Mouse (Mus musculus): ENCODE data around the gene E130114P18Rik. TPM values are rescaled to one million over a fixed set of nuclear protein-coding genes. Genes with fewer than 3 reads are reported as not detected.

The E130114P18Rik gene
- polyA plus RNA-seq, 1 experiment from 2014 or later, result 0.35 TPM

DNA sequence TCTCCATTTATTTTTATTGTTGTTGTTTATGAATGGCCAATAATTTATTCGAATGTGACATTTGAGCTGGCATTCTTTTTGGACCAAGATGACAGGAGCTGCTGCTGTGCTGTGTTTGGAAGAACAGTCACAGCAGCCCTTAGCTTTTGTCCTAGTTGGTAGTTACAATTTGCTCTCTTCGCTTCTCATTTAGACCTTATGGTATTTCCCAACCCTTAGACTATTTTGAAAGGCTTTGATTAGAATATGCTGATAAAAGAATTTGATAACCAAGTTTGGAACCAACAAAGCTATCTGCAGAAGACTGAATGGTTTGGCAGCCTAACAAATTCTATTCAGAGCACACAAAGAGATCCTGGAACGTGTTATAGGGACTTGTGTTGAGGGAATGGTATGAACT lies 40.6 kb upstream of the E130114P18Rik start:
- WGBS, result 88% methylated on average over 3 of the region's 3 CpGs
- H3K4me2 ChIP-seq (replicated peaks; ENCODE audit: low read depth, low read length), result no peak overlapping the region
- H3K27me3 ChIP-seq (ENCODE audit: control insufficient read depth, insufficient read depth, low read length), result no peaks in the 10 kb centered on the region
- H3K36me3 ChIP-seq (ENCODE audit: control insufficient read depth, insufficient read depth, low read length), result no peaks in the 10 kb centered on the region
- no peak overlapping the region for H3K9ac ChIP-seq (ENCODE audit: low read depth, low read length)
- no peak overlapping the region for H3K4me3 ChIP-seq (ENCODE audit: low read length)
- no peaks in the 10 kb centered on the region for H3K9me3 ChIP-seq (ENCODE audit: control insufficient read depth, low read length)
- no peak for ATAC-seq (ENCODE audit: low FRiP score, low TSS enrichment)
- no peak overlapping the region for H3K27ac ChIP-seq (ENCODE audit: low read depth, low read length)
- H3K4me1 ChIP-seq (ENCODE audit: control insufficient read depth, insufficient read depth, low read length), result no peaks in the 10 kb centered on the region

DNA sequence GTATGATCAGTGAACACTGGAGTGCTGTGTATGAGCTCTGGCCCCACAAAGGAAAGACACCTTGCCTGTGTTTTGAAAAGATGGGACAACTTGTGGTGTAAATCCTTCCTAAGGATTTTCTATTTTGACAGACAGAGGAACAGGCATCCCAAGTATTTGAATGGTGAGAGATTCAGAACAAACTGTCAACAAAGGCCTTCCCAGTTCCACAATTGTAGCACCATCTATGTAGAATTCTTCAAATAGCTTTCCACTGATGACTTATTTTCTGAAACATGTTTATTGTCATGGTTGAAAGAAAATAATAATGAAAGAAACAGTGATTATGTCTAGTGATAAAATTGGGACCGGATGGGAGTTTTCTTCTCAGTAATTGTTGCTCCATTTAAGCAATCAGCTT lies 39.9 kb upstream of the E130114P18Rik start:
- H3K27ac ChIP-seq (ENCODE audit: low read depth, low read length), result no peak overlapping the region
- H3K4me2 ChIP-seq (replicated peaks; ENCODE audit: low read depth, low read length), result no peak overlapping the region
- no peaks in the 10 kb centered on the region for H3K4me1 ChIP-seq (ENCODE audit: control insufficient read depth, insufficient read depth, low read length)
- no peak overlapping the region for H3K9ac ChIP-seq (ENCODE audit: low read depth, low read length)
- no peaks in the 10 kb centered on the region for H3K9me3 ChIP-seq (ENCODE audit: control insufficient read depth, low read length)
- ATAC-seq (ENCODE audit: low FRiP score, low TSS enrichment), result no peak
- 79% methylated on average over 1 of the region's 1 CpGs for WGBS
- no peaks in the 10 kb centered on the region for H3K27me3 ChIP-seq (ENCODE audit: control insufficient read depth, insufficient read depth, low read length)
- H3K36me3 ChIP-seq (ENCODE audit: control insufficient read depth, insufficient read depth, low read length), result no peaks in the 10 kb centered on the region
- no peak overlapping the region for H3K4me3 ChIP-seq (ENCODE audit: low read length)

DNA sequence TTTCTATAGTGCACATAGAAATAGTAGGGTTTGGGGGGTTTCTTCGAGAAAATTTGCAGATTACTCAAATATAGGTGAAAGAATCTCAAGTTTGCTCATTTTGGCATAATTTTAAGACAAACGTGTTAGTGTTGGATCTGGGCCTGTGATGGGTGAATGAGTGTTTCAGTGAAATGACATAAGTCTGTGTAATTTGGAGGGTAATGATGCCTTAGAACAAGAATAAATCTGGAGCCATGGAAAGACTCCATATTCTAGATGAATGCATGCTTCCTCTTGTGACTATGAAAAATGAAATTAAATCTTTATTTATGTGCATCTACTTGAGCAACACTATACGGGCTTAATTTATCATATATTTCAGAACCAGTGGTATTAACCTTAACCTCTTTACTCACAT lies 38.9 kb upstream of the E130114P18Rik start:
- Histone ChIP-seq H3K4me3 (ENCODE audit: low read length) (no peak overlapping the region), H3K4me1 (ENCODE audit: control insufficient read depth, insufficient read depth, low read length) (no peaks in the 10 kb centered on the region), H3K36me3 (ENCODE audit: control insufficient read depth, insufficient read depth, low read length) (no peaks in the 10 kb centered on the region), H3K27ac (ENCODE audit: low read depth, low read length) (no peak overlapping the region), H3K9ac (ENCODE audit: low read depth, low read length) (no peak overlapping the region), H3K9me3 (ENCODE audit: control insufficient read depth, low read length) (no peaks in the 10 kb centered on the region), H3K4me2 (replicated peaks; ENCODE audit: low read depth, low read length) (no peak overlapping the region), H3K27me3 (ENCODE audit: control insufficient read depth, insufficient read depth, low read length) (no peaks in the 10 kb centered on the region)
- 88% methylated on average over 3 of the region's 3 CpGs for WGBS
- ATAC-seq (ENCODE audit: low FRiP score, low TSS enrichment), result no peak

DNA sequence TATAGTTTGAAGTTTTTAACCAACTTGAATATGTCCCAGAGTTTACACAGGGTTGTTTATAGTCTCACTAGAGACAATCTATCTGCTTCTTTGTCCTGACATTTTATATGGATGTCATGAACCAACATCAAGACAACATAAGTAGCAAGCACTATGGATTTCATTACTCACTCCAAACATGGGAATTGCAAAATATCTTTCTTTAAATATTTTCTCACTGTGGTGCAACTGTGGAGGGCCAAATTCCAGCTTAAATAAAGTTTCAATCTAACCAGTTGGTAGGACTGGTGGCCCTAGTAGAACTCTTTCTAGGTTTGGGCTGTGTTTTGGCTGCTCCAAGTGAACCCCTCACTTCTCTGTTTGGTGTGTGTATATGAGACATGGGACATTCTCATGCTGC lies 38.1 kb upstream of the E130114P18Rik start:
- H3K9ac ChIP-seq (ENCODE audit: low read depth, low read length), result no peak overlapping the region
- no peak overlapping the region for H3K27ac ChIP-seq (ENCODE audit: low read depth, low read length)
- H3K9me3 ChIP-seq (ENCODE audit: control insufficient read depth, low read length), result no peaks in the 10 kb centered on the region
- ATAC-seq (ENCODE audit: low FRiP score, low TSS enrichment), result no peak
- H3K4me3 ChIP-seq (ENCODE audit: low read length), result no peak overlapping the region
- no peaks in the 10 kb centered on the region for H3K27me3 ChIP-seq (ENCODE audit: control insufficient read depth, insufficient read depth, low read length)
- H3K4me2 ChIP-seq (replicated peaks; ENCODE audit: low read depth, low read length), result no peak overlapping the region
- no peaks in the 10 kb centered on the region for H3K36me3 ChIP-seq (ENCODE audit: control insufficient read depth, insufficient read depth, low read length)
- no peaks in the 10 kb centered on the region for H3K4me1 ChIP-seq (ENCODE audit: control insufficient read depth, insufficient read depth, low read length)

DNA sequence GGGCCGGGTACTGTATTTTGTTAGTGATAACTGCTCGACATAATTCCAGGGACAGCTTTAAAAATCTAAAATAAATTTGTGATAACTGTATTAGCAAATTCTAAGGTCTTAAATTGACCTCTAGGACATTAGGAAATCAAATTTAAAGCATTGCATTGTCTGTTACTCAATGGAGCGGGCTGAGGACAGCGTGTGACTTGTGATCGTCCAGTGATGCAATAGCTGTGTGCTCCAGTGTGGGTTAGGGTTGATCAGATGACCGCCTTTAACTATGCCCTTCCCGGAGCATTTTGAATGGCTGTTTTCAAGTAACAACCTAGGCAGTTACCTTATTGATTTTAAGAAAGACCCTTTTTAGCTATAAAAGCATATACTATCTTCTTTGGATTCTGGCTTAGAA lies 36.6 kb upstream of the E130114P18Rik start:
- Histone ChIP-seq H3K27me3 (ENCODE audit: control insufficient read depth, insufficient read depth, low read length) (no peaks in the 10 kb centered on the region), H3K4me3 (ENCODE audit: low read length) (no peak overlapping the region), H3K9me3 (ENCODE audit: control insufficient read depth, low read length) (no peaks in the 10 kb centered on the region), H3K9ac (ENCODE audit: low read depth, low read length) (no peak overlapping the region), H3K36me3 (ENCODE audit: control insufficient read depth, insufficient read depth, low read length) (no peaks in the 10 kb centered on the region), H3K4me2 (replicated peaks; ENCODE audit: low read depth, low read length) (no peak overlapping the region), H3K4me1 (ENCODE audit: control insufficient read depth, insufficient read depth, low read length) (peaks cover 8% of the 10 kb centered on the region; the same call in 1 of the 2 replicates), H3K27ac (ENCODE audit: low read depth, low read length) (no peak overlapping the region)
- no peak for ATAC-seq (ENCODE audit: low FRiP score, low TSS enrichment)
- WGBS, result 81% methylated on average over 7 of the region's 7 CpGs

DNA sequence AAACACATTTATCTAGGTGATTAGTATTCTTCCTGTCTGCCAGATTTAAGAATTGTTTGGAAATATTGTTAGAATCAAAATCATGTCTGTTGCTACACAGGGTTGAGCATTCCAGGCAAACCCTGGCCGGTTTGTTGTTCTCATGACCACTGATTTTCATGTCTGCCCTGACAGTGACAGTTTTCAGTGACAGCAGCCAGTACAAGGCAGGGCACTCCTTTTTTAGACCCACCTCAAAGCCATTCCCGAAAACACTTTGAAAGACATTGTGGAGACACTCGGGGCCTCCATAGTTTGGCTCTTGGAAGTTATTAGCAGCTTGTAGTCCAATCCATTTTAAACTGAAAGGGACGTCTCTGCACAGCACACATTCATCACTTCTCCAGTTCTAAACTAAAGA lies 36.1 kb upstream of the E130114P18Rik start:
- no peaks in the 10 kb centered on the region for H3K9me3 ChIP-seq (ENCODE audit: control insufficient read depth, low read length)
- no peak for ATAC-seq (ENCODE audit: low FRiP score, low TSS enrichment)
- H3K9ac ChIP-seq (ENCODE audit: low read depth, low read length), result no peak overlapping the region
- no peak overlapping the region for H3K4me3 ChIP-seq (ENCODE audit: low read length)
- H3K4me2 ChIP-seq (replicated peaks; ENCODE audit: low read depth, low read length), result no peak overlapping the region
- H3K27me3 ChIP-seq (ENCODE audit: control insufficient read depth, insufficient read depth, low read length), result no peaks in the 10 kb centered on the region
- H3K27ac ChIP-seq (ENCODE audit: low read depth, low read length), result no peak overlapping the region
- WGBS, result 86% methylated on average over 4 of the region's 4 CpGs
- no peaks in the 10 kb centered on the region for H3K36me3 ChIP-seq (ENCODE audit: control insufficient read depth, insufficient read depth, low read length)
- peaks cover 11% of the 10 kb centered on the region; the same call in 1 of the 2 replicates for H3K4me1 ChIP-seq (ENCODE audit: control insufficient read depth, insufficient read depth, low read length)

DNA sequence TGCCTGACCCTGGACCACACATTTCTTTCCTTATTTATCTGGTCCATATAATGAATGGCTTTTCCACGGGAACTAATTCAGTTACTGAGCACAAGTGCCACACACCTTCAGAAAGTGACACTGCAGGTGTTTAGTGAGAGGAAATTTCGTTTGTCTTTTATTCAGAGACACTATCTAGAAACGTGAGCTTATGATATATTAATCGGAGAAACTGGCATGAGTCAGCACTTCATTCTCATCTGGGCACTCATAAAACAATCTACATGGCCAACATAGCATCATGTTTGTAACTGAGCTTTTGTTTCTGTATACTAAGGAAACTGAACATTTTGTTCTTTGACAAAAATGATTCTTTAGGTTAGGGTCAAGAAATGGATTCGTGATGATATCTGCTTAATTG lies 35.2 kb upstream of the E130114P18Rik start:
- 79% methylated on average over 5 of the region's 5 CpGs for WGBS
- peaks cover 11% of the 10 kb centered on the region; the same call in 1 of the 2 replicates for H3K4me1 ChIP-seq (ENCODE audit: control insufficient read depth, insufficient read depth, low read length)
- H3K4me3 ChIP-seq (ENCODE audit: low read length), result no peak overlapping the region
- no peak overlapping the region for H3K9ac ChIP-seq (ENCODE audit: low read depth, low read length)
- no peaks in the 10 kb centered on the region for H3K36me3 ChIP-seq (ENCODE audit: control insufficient read depth, insufficient read depth, low read length)
- H3K27me3 ChIP-seq (ENCODE audit: control insufficient read depth, insufficient read depth, low read length), result no peaks in the 10 kb centered on the region
- H3K27ac ChIP-seq (ENCODE audit: low read depth, low read length), result no peak overlapping the region
- no peaks in the 10 kb centered on the region for H3K9me3 ChIP-seq (ENCODE audit: control insufficient read depth, low read length)
- no peak for ATAC-seq (ENCODE audit: low FRiP score, low TSS enrichment)
- no peak overlapping the region for H3K4me2 ChIP-seq (replicated peaks; ENCODE audit: low read depth, low read length)

DNA sequence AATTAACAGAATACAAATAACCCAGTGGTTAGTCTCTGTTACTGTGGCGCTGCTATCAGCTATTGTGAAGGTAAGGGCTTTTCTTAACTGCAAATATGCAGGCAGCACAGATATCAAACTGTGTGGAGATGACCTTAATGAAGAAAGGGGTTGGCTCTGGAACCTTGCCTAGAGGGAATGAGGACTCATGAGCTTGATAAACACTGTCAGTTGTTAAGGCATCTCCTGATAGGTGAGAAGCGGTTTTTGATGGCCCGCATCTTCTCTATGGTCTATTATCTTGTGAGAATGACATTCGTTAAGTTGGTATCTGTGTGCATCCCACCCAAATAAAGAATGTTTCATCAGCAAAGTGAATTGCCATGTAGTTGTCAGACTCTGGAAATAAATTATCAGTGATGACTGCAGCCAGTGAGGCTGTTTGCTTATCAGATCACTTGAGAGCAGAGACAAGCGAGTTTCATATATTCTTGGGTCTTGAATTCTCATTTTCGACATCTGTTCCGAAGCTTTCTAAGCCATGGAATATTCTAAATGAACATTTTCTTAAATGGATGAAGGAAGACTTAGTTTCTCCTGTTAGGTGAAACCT lies 32.6 kb upstream of the E130114P18Rik start:
- Histone ChIP-seq H3K9me3 (ENCODE audit: control insufficient read depth, low read length) (no peaks in the 10 kb centered on the region), H3K4me3 (ENCODE audit: low read length) (no peak overlapping the region), H3K9ac (ENCODE audit: low read depth, low read length) (no peak overlapping the region), H3K27ac (ENCODE audit: low read depth, low read length) (no peak overlapping the region), H3K36me3 (ENCODE audit: control insufficient read depth, insufficient read depth, low read length) (no peaks in the 10 kb centered on the region), H3K27me3 (ENCODE audit: control insufficient read depth, insufficient read depth, low read length) (peaks cover under 1% of the 10 kb centered on the region; the same call in 1 of the 2 replicates), H3K4me1 (ENCODE audit: control insufficient read depth, insufficient read depth, low read length) (peaks cover 11% of the 10 kb centered on the region; the same call in 1 of the 2 replicates), H3K4me2 (replicated peaks; ENCODE audit: low read depth, low read length) (no peak overlapping the region)
- WGBS, result 83% methylated on average over 7 of the region's 7 CpGs
- ATAC-seq (ENCODE audit: low FRiP score, low TSS enrichment), result no peak

DNA sequence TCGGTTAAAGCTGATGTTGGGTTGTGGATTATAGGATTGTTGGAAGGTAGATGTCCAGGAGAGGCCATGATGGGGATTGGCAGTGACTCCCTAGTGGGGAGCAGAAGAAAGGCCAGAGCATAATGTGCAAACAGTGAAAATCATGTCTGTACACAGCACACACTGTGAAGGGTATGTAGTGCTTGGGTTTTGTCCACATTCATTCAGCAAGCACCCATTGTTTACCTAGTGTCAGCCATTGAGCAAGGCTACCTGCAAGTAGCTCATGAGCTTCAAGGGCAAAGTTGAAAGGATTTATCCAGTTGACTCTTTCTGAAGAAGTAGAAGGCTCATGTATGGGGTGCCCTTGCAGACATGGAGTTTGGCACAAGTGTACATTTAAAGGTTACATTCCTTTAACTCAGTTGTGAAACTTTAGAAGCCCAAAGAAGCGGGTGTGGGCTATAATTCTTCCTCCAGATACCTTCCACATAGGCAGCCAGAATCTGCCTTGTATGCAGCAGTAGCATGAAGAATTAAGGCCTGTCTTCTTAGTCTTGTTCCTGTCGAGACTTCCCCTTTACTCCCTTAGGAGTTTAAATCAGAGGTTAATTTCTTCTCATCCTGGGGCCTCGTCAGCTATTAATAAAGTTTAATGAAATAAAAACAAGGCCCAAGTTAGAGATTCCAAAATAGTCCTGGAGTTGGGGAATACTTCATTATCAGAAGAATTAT lies 31.9 kb upstream of the E130114P18Rik start:
- Histone ChIP-seq H3K36me3 (ENCODE audit: control insufficient read depth, insufficient read depth, low read length) (no peaks in the 10 kb centered on the region), H3K27ac (ENCODE audit: low read depth, low read length) (no peak overlapping the region), H3K4me1 (ENCODE audit: control insufficient read depth, insufficient read depth, low read length) (peaks cover 11% of the 10 kb centered on the region; the same call in 1 of the 2 replicates), H3K27me3 (ENCODE audit: control insufficient read depth, insufficient read depth, low read length) (peaks cover 3% of the 10 kb centered on the region; the same call in 1 of the 2 replicates), H3K9ac (ENCODE audit: low read depth, low read length) (no peak overlapping the region), H3K4me3 (ENCODE audit: low read length) (no peak overlapping the region), H3K9me3 (ENCODE audit: control insufficient read depth, low read length) (no peaks in the 10 kb centered on the region), H3K4me2 (replicated peaks; ENCODE audit: low read depth, low read length) (no peak overlapping the region)
- no peak for ATAC-seq (ENCODE audit: low FRiP score, low TSS enrichment)
- WGBS, result 37% methylated on average over 4 of the region's 4 CpGs

Measured in kidney, embryonic 14.5 days (tissue).